Mouse (Mus musculus) cerebellum, adult 2 months (tissue): ENCODE results near the gene Mllt3. TPM values are rescaled to one million over a fixed set of nuclear protein-coding genes. Genes with fewer than 3 reads are reported as not detected.
"Not testable (repeated sequence)": the region's sequence is repeated elsewhere in the genome, so short reads cannot be mapped to it uniquely, and the experiment has no call there.

Source experiments
- DNase-seq, 2 experiments: peaks; one replicate each; pipeline ENCODE4 v3.0.0; 2021
- H3K27ac ChIP-seq: fragments of 200-500 bp; 2 replicates; pipeline ENCODE4 v1.5.1; 2012; ENCODE audit warnings: low read length, control low read depth, inconsistent platforms; ENCODE audit not compliant: insufficient read depth
- H3K27me3 ChIP-seq: fragments of 200-500 bp; 2 replicates; pipeline ENCODE4 v1.6.1; 2012; ENCODE audit warnings: inconsistent platforms, mild to moderate bottlenecking, low read length, moderate library complexity; ENCODE audit not compliant: control insufficient read depth, insufficient read depth
- H3K4me1 ChIP-seq: fragments of 200-500 bp; 2 replicates; pipeline ENCODE4 v1.6.1; 2011; ENCODE audit warnings: low read length; ENCODE audit not compliant: control insufficient read depth, insufficient read depth
- H3K4me3 ChIP-seq: fragments of 200-500 bp; replicated peaks from 2 replicates; pipeline ENCODE3; 2011; ENCODE audit warnings: mild to moderate bottlenecking, low read depth, low read length, control low read depth; ENCODE audit not compliant: insufficient read depth
- CTCF ChIP-seq: fragments of 200-500 bp; IDR thresholded peaks from 2 replicates; pipeline ENCODE4 v1.5.1; 2011; ENCODE audit warnings: low read depth, mild to moderate bottlenecking, control low read depth, low read length, moderate library complexity, borderline replicate concordance; ENCODE audit not compliant: insufficient read depth
- POLR2A ChIP-seq: fragments of 200-500 bp; IDR thresholded peaks from 2 replicates; pipeline ENCODE4 v1.6.1; 2011; ENCODE audit warnings: low read length, control low read depth, borderline replicate concordance; ENCODE audit not compliant: insufficient read depth
- WGBS: fragments of 180-500 bp; shearing (Covaris S2); methylation state at CpG from one replicate; pipeline ENCODE4 v1.1.7; 2018; 5-methylcytosine and 5-hydroxymethylcytosine counted together
- polyA plus RNA-seq: library from polyadenylated mRNA; depleted of rRNA; stranded (reverse); fragments of >200 nt; gene quantifications from 2 replicates; pipeline ENCODE4 v1.2.3, GENCODE M21; 2012

The Mllt3 gene
- polyA plus RNA-seq, 1 experiment: 25.8 TPM

GRCm38 (mm10) chr4:87982578-87982977, 50.6 kb downstream of the Mllt3 start:
- TF ChIP-seq CTCF (no peak), POLR2A (no peak)
- Histone ChIP-seq H3K4me1 (no peaks in the 10 kb centered on the region; the same call in 1 of the 2 replicates), H3K4me3 (no peak overlapping the region), H3K27me3 (no peaks in the 10 kb centered on the region), H3K27ac (no peak overlapping the region)
- no peak for DNase-seq
- 88% methylated on average over 5 of the region's 5 CpGs for WGBS

DNA sequence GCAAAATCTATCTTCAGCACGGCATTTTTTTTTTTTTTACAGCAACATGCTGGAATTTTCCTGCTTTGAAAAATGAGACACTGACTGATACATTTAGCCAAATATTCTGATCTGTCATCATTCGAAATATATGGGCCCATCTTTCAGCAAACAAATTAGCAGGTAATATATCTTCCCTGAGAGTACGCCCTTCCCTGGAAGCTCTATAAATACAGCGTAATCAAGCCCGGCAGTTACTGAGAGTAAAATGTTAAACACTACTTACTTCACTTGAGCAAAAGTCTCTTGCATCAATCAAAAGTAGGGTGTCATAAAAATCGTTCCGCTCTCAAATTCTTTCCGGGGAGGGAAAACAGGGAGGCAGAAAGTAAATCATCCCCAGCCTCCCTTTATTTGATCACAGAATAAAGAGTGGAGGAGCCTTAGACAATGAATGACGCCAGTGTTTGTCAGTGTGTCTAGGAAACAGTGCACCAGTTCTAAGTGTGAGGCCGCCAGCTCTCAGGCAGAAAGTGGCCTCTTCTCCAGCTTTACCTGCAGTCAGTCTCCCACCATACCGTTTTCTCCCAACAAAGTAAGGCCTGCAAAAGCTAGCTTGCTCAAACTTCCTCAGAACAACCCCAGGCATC, 55.2 kb downstream of the Mllt3 start:
- TF ChIP-seq CTCF: no peak
- no peak for TF ChIP-seq POLR2A
- H3K27me3 ChIP-seq: no peaks in the 10 kb centered on the region
- H3K27ac ChIP-seq: no peak overlapping the region
- H3K4me3 ChIP-seq: no peak overlapping the region
- 83% methylated on average over 11 of the region's 11 CpGs for WGBS
- no peak for DNase-seq
- H3K4me1 ChIP-seq: no peaks in the 10 kb centered on the region

DNA sequence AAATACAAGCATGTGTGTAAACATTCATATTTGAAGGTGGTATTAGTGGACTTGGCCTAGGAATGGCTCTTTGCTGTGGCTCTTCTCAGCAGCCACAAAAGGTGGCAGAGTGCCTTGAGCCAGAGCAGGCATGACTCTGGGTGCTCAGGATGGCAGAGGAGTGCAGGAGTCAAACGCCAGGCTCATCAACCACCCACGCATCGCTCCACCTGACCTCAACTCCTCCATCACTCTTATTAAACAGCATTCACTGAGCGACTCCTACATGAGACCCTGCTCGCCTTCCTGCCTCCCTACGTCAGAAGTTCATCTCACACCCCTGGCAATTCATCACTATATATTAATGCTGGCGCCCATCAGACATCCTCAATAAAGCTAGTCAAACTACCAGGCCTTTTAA, 67.3 kb downstream of the Mllt3 start:
- peaks cover 6% of the 10 kb centered on the region for H3K4me1 ChIP-seq
- WGBS: 65% methylated on average over 7 of the region's 7 CpGs
- H3K4me3 ChIP-seq: no peak overlapping the region
- no peak for TF ChIP-seq CTCF
- H3K27me3 ChIP-seq: no peaks in the 10 kb centered on the region
- H3K27ac ChIP-seq: no peak overlapping the region
- DNase-seq: peak in 1 of 2 experiments; percentile 32

- 100% methylated on average over 1 of the region's 2 CpGs for whole genome bisulfite sequencing
- not testable (repeated sequence) for H3K4me3 ChIP-seq, H3K27ac ChIP-seq, DNase-seq, H3K27me3 ChIP-seq, H3K4me1 ChIP-seq
Measured at GRCm38 (mm10) chr4:87964890-87965289, 68.3 kb downstream of the Mllt3 start.

DNA sequence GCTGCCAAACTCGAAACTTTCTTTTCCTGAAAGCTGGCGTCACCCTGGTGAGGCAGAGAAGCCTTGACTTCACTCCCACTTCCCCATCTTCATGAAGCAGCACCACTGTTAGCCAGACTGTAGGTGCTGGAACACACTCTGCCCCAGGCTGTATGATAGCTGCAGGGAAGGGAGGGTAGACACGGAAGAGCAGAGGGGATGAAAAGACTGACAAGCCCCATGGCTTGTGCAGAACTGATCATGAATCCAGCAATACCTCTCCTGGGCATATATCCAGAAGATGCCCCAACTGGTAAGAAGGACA, 69.4 kb downstream of the Mllt3 start:
- no peak for TF ChIP-seq CTCF
- TF ChIP-seq POLR2A: no peak
- no peak for DNase-seq
- Histone ChIP-seq H3K27ac (no peak overlapping the region), H3K27me3 (no peaks in the 10 kb centered on the region), H3K4me1 (peaks cover 7% of the 10 kb centered on the region), H3K4me3 (no peak overlapping the region)
- WGBS: 83% methylated on average over 3 of the region's 3 CpGs

- DNase-seq: no peak
- Histone ChIP-seq H3K27ac (no peak overlapping the region), H3K4me1 (peaks cover 7% of the 10 kb centered on the region), H3K4me3 (no peak overlapping the region), H3K27me3 (no peaks in the 10 kb centered on the region)
- TF ChIP-seq POLR2A (no peak), CTCF (no peak)
- 92% methylated on average over 13 of the region's 13 CpGs for WGBS
Measured at GRCm38 (mm10) chr4:87963055-87963772, 70.0 kb downstream of the Mllt3 start.

- peaks cover 7% of the 10 kb centered on the region for H3K4me1 ChIP-seq
- no peaks in the 10 kb centered on the region for H3K27me3 ChIP-seq
- no peak overlapping the region for H3K4me3 ChIP-seq
- no peak overlapping the region for H3K27ac ChIP-seq
- no peak for DNase-seq
- no peak for TF ChIP-seq CTCF
- TF ChIP-seq POLR2A: no peak
- WGBS: 57% methylated on average over 6 of the region's 6 CpGs
Measured at GRCm38 (mm10) chr4:87961872-87962271, 71.3 kb downstream of the Mllt3 start.

GRCm38 (mm10) chr4:87957852-87958251, 75.3 kb downstream of the Mllt3 start:
- Histone ChIP-seq H3K4me3 (no peak overlapping the region), H3K4me1 (peaks cover 15% of the 10 kb centered on the region), H3K27me3 (no peaks in the 10 kb centered on the region), H3K27ac (no peak overlapping the region)
- no peak for TF ChIP-seq CTCF
- TF ChIP-seq POLR2A: no peak
- no peak for DNase-seq
- WGBS: 71% methylated on average over 3 of the region's 3 CpGs

DNA sequence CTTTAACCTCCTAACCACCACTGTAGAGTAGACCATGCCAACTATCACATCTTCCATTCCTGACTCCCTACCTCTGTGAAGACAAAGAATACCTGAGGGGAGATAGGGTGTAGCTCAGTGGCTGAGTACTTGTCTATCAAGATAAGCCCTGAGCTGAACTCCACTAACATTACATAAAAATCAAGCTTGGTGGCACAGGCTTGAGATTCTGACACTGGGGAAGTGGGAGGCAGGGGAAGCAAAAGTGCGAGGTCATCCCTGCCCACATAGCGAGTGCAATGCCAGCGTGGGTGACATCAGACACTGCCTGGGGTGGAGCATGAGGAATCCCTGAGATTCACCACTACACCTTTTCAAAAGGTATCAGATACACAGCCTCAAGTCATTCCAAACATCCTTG, 76.0 kb downstream of the Mllt3 start:
- WGBS: 84% methylated on average over 3 of the region's 3 CpGs
- H3K4me3 ChIP-seq: no peak overlapping the region

More for the DNA sequence above, 76.0 kb downstream of the Mllt3 start:
- H3K27me3 ChIP-seq: no peaks in the 10 kb centered on the region
- H3K27ac ChIP-seq: no peak overlapping the region
- no peak for TF ChIP-seq POLR2A
- TF ChIP-seq CTCF: no peak
- peaks cover 15% of the 10 kb centered on the region for H3K4me1 ChIP-seq
- no peak for DNase-seq
